Mouse (Mus musculus): ENCODE results near the gene Sult2b1.

DNA sequence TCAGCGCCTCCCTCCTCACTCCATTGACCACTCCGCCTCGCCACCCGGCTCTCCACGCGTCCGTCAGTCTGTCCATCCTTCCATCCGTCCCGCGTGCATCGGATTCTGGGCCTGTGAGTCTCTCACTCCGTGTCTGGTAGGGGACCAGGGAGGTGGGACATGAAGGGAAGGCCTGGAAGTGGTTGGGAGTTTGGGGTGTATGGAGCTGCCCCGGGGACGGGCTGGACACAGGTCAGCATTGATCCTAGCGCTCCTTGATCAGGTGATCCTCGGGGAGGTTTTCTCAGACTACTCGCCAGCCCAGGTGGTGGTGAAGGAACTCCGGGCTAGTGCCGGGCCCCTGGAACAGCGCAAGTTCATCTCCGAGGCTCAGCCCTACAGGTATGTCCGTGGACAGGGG, 3.2 kb upstream of the Sult2b1 start:
- TF ChIP-seq POLR2A (IDR thresholded peaks at IDR 0.05; ENCODE audit: extremely low read depth, insufficient read depth, low read length) (no peak), CTCF (IDR thresholded peaks at IDR 0.05; ENCODE audit: low read depth, low read length) (no peak)

All from liver, adult 2 months (tissue).